Mouse (Mus musculus) heart, embryonic 16.5 days (tissue): ENCODE results near the gene Stk35. TPM values are rescaled to one million over a fixed set of nuclear protein-coding genes. Genes with fewer than 3 reads are reported as not detected.
A peak's percentile ranks its signal among the peaks of the same experiment; 100 is the strongest.

Source experiments
- ATAC-seq: fragments of 200-750 bp; cut with Nextera tagmentation; replicated peaks from 2 replicates; pipeline ENCODE4 v1.8.0; 2017; ENCODE audit warnings: moderate number of reproducible peaks; ENCODE audit not compliant: insufficient read depth, low FRiP score; ENCODE audit errors: extremely low read depth
- H3K27ac ChIP-seq: fragments of 300-500 bp; sonication (generic); 2 replicates; pipeline ENCODE4 v1.5.1; 2014; ENCODE audit warnings: mild to moderate bottlenecking, low read length, control low read depth, moderate library complexity
- H3K27me3 ChIP-seq: fragments of 300-500 bp; sonication (generic); 2 replicates; pipeline ENCODE4 v1.6.1; 2014; ENCODE audit warnings: low read length, mixed read lengths; ENCODE audit not compliant: control insufficient read depth, insufficient read depth
- H3K36me3 ChIP-seq: fragments of 300-500 bp; sonication (generic); 2 replicates; pipeline ENCODE4 v1.6.1; 2014; ENCODE audit not compliant: control insufficient read depth, insufficient read depth
- H3K4me1 ChIP-seq: fragments of 300-500 bp; sonication (generic); 2 replicates; pipeline ENCODE4 v1.6.1; 2014; ENCODE audit warnings: low read length, mixed read lengths; ENCODE audit not compliant: control insufficient read depth, insufficient read depth
- H3K4me2 ChIP-seq: fragments of 300-500 bp; sonication (generic); 2 replicates; pipeline ENCODE4 v1.6.1; 2014; ENCODE audit warnings: low read depth, mild to moderate bottlenecking, control low read depth, low read length
- H3K4me3 ChIP-seq: fragments of 300-500 bp; sonication (generic); 2 replicates; pipeline ENCODE4 v1.5.1; 2014; ENCODE audit warnings: mild to moderate bottlenecking, control low read depth, low read length
- H3K9ac ChIP-seq: fragments of 300-500 bp; sonication (generic); 2 replicates; pipeline ENCODE4 v1.6.1; 2014; ENCODE audit warnings: low read length, control low read depth
- H3K9me3 ChIP-seq: fragments of 300-500 bp; sonication (generic); replicated peaks from 2 replicates; pipeline ENCODE4 v1.6.1; 2016; ENCODE audit warnings: low read length; ENCODE audit not compliant: control insufficient read depth
- WGBS: fragments of 180-500 bp; shearing (Covaris S2); extraction: QIAGEN DNeasy Blood & Tissue Kit; methylation state at CpG from one replicate; pipeline ENCODE4 v1.1.7; 2014; 5-methylcytosine and 5-hydroxymethylcytosine counted together
- polyA plus RNA-seq: library from polyadenylated mRNA; unstranded; fragments of >200 nt; fragmentation: Nextera tagmentation; extraction: Ambion mirVana; gene quantifications from 2 replicates; pipeline ENCODE4 v1.2.1, GENCODE M21; 2015

The Stk35 gene
- polyA plus RNA-seq, 1 experiment from 2014 or later: 6.9 TPM

DNA sequence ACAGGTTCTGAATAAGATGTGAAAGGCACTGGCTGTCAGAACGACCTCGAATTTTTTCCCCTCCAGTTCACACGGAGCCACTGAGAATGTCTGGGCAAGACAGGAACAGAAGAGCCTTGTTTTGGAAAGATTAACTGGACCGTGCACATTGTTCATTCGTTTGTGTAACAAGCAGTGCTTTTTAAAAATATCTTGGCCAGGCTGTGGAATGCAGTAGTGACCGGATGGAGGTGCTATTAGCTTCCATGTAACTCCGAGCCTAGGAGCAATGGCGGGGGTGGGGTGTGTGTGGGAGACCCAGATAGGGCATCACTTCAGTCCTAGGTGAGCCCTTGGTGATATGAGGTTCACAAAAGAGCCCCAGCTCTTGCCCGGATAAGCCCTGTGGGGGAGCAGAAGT, 73.8 kb downstream of the Stk35 start:
- Histone ChIP-seq H3K4me2 (no peak overlapping the region), H3K4me3 (no peak overlapping the region), H3K9ac (no peak overlapping the region), H3K36me3 (no peaks in the 10 kb centered on the region), H3K9me3 (no peaks in the 10 kb centered on the region), H3K4me1 (peaks cover 9% of the 10 kb centered on the region), H3K27me3 (no peaks in the 10 kb centered on the region), H3K27ac (no peak overlapping the region)
- no peak for ATAC-seq
- 42% methylated on average over 9 of the region's 9 CpGs for WGBS

DNA sequence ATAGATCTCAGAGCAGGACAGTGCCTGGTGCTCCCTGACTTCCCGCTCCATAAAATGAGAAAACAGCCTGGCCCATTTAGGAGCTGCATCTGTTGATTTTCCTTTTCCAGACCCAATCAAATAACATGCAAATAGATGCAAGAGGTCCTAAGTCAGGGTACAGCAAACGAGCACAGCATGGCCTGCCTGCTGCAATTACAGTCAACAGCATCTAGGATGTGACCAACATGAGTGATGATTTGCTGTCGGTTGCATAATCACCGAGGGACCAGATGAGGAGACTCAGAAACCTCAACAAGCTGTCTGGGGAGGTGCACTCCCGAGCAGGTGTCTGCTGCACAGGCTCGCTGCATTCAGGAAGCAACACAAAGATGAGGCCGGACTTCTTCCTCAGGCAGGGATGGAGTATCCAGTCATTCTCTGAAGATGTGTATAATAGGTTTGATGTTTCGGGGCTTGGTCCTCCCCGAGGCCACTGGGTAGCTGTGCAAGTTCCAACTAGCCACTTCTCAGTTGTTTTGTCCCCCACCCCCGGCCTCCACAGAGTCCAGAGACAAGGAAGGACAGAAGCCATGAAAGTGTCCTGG, 74.3 kb downstream of the Stk35 start:
- Histone ChIP-seq H3K27ac (no peak overlapping the region), H3K4me3 (no peak overlapping the region), H3K4me1 (peaks cover 9% of the 10 kb centered on the region), H3K9me3 (no peaks in the 10 kb centered on the region), H3K36me3 (no peaks in the 10 kb centered on the region), H3K27me3 (no peaks in the 10 kb centered on the region), H3K4me2 (no peak overlapping the region), H3K9ac (no peak overlapping the region)
- no peak for ATAC-seq
- 65% methylated on average over 10 of the region's 10 CpGs for WGBS

DNA sequence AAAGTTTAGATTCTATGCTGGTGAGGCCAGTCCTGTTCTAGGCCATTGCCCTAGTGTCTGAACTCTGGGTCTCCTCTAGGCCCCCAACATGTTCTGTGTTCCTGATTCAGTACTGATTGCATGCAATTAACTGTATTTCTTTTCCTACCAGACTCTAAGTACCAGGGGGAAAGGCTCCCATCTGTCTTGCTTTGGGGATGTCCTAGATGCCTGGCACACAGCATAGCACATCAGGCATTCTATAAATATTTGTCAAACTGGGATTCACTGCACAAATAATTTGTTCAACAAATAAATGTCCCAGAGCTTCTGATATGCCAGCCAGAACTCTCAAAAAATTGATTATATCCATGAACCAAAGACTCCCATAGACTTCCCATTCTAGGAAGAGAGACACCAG, 76.6 kb downstream of the Stk35 start:
- Histone ChIP-seq H3K4me2 (no peak overlapping the region), H3K4me3 (no peak overlapping the region), H3K9me3 (no peaks in the 10 kb centered on the region), H3K27ac (no peak overlapping the region), H3K4me1 (peaks cover 4% of the 10 kb centered on the region), H3K27me3 (no peaks in the 10 kb centered on the region), H3K36me3 (no peaks in the 10 kb centered on the region), H3K9ac (no peak overlapping the region)
- ATAC-seq: no peak

DNA sequence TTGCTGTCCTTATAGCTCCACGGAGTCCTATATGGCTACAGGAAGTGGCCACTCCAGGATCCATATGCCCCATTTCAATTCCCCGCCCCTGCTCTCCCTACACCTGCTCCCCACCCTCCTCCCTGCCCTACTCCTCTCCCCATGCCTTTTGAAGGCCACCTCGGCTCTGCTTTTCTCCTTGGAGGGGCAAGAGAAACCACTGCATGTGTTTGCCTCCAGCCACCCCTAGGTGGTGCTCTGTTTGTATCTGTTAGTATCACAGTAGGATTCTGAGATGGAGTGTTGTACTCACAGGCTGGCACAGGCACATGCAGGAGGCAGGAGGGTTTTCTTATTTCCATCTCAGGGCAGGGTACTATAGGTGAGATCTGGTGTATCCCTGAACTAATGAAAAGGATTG, 79.5 kb downstream of the Stk35 start:
- ATAC-seq: peak; percentile 41
- no peaks in the 10 kb centered on the region for H3K36me3 ChIP-seq
- H3K4me1 ChIP-seq: no peaks in the 10 kb centered on the region
- no peaks in the 10 kb centered on the region for H3K9me3 ChIP-seq
- H3K27ac ChIP-seq: no peak overlapping the region
- no peaks in the 10 kb centered on the region for H3K27me3 ChIP-seq
- H3K4me2 ChIP-seq: no peak overlapping the region
- WGBS: 34% methylated on average over 3 of the region's 3 CpGs
- H3K4me3 ChIP-seq: no peak overlapping the region
- no peak overlapping the region for H3K9ac ChIP-seq

DNA sequence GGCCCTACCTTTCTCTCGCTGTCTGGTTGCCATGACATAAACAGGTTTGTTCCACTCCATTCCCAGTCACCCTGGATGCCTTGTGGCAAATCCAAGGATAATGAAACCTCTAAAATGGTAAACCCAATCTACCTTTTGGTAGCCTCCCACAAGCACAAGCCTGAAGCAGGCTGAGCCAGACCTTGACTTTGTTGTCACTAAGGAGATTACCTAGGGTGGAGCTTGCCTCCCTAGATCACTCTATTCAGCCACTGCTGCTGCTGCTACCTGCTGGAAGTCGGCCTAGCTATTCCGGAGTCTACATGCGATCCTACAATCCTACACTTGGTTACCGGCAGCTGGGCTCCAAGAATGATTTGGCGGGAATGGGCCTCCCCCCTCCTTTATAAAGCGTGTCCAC, 79.9 kb downstream of the Stk35 start:
- Histone ChIP-seq H3K9me3 (no peaks in the 10 kb centered on the region), H3K9ac (no peak overlapping the region), H3K36me3 (no peaks in the 10 kb centered on the region), H3K4me1 (no peaks in the 10 kb centered on the region), H3K27me3 (no peaks in the 10 kb centered on the region), H3K4me2 (no peak overlapping the region), H3K27ac (no peak overlapping the region), H3K4me3 (no peak overlapping the region)
- 81% methylated on average over 7 of the region's 7 CpGs for WGBS
- no peak for ATAC-seq

DNA sequence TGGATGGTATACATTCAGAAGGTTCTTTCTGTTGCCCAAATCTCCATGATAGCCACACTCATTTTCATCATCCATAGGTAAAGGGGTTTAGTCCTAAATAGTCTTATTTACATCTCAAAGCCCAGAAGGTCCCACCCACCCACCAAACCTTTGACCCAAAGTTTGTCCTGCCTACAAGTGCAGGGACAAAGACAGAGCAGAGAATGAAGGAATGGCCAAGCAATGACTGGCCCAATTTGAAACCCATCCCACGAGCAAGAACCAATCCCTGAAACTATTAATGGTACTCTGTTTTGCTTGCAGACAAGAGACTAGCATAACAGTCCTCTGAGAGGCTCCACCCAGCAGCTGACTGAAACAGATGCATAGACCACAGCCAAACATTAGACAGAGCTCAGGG, 81.6 kb downstream of the Stk35 start:
- Histone ChIP-seq H3K4me2 (no peak overlapping the region), H3K9me3 (no peaks in the 10 kb centered on the region), H3K9ac (no peak overlapping the region), H3K4me3 (no peak overlapping the region), H3K27ac (no peak overlapping the region), H3K4me1 (no peaks in the 10 kb centered on the region), H3K27me3 (no peaks in the 10 kb centered on the region), H3K36me3 (no peaks in the 10 kb centered on the region)
- ATAC-seq: no peak
- WGBS: 69% methylated on average over 1 of the region's 1 CpGs

Other genes with a start within 250 kb of the Stk35 start
- gene Sirpa, start 207.7 kb upstream of the Stk35 start, polyA plus RNA-seq: 14.7 and 15.8 TPM in 2 replicates
- gene Pdyn, start 100.7 kb upstream of the Stk35 start, polyA plus RNA-seq: 0.18 and 0.37 TPM in 2 replicates
- gene Tgm3, start 211.8 kb downstream of the Stk35 start, polyA plus RNA-seq: not detected in 2 replicates